Mouse (Mus musculus) skeletal muscle tissue, adult 2 months (tissue): ENCODE measurements around the gene Defb21.

Experiments
- DNase-seq: peaks from one replicate; pipeline ENCODE4 v3.0.0-alpha.2; 2012; ENCODE audit warnings: low read depth, low spot score

The Defb21 gene

GRCm38 (mm10) chr2:152572114-152572794 is at the start of gene Defb21:
Defb21 (plus strand) TSS chr2:152572744.
- DNase-seq: no peak

- DNase-seq: no peak
Observed at GRCm38 (mm10) chr2:152539944-152540710, 32.4 kb upstream of the Defb21 start, which contains the start of gene Defb29. Defb29 (minus strand) TSS chr2:152540098.

- no peak for DNase-seq
Observed at GRCm38 (mm10) chr2:152541979-152542378, 30.6 kb upstream of the Defb21 start.

- DNase-seq: no peak
Observed at GRCm38 (mm10) chr2:152542897-152543296, 29.6 kb upstream of the Defb21 start.

- DNase-seq: no peak
Observed at GRCm38 (mm10) chr2:152543478-152543877, 29.1 kb upstream of the Defb21 start.

GRCm38 (mm10) chr2:152544691-152545090 is 27.9 kb upstream of the Defb21 start:
- no peak for DNase-seq

- no peak for DNase-seq
Observed at GRCm38 (mm10) chr2:152548124-152548523, 24.4 kb upstream of the Defb21 start.

- no peak for DNase-seq
Observed at GRCm38 (mm10) chr2:152553774-152554423, 18.6 kb upstream of the Defb21 start.

- no peak for DNase-seq
Observed at GRCm38 (mm10) chr2:152556655-152557054, 15.9 kb upstream of the Defb21 start.

GRCm38 (mm10) chr2:152569038-152569437 is 3.5 kb upstream of the Defb21 start, which contains the start of gene Gm17416:
Gm17416 (plus strand) TSS chr2:152569338.
- DNase-seq: no peak

- no peak for DNase-seq
Observed at GRCm38 (mm10) chr2:152569881-152570280, 2.7 kb upstream of the Defb21 start.

GRCm38 (mm10) chr2:152570313-152570712 is 2.2 kb upstream of the Defb21 start:
- no peak for DNase-seq

GRCm38 (mm10) chr2:152573484-152573883 is 940 bp downstream of the Defb21 start:
- no peak for DNase-seq

GRCm38 (mm10) chr2:152580107-152580506 is 7.6 kb downstream of the Defb21 start, which contains the start of gene Defb19:
Defb19 (minus strand) TSS chr2:152580312.
- DNase-seq: no peak

GRCm38 (mm10) chr2:152580612-152581011 is 8.1 kb downstream of the Defb21 start:
- DNase-seq: no peak

- DNase-seq: no peak
Observed at GRCm38 (mm10) chr2:152586926-152587560, 14.5 kb downstream of the Defb21 start.

- DNase-seq: no peak
Observed at GRCm38 (mm10) chr2:152588450-152588849, 15.9 kb downstream of the Defb21 start.

GRCm38 (mm10) chr2:152589021-152589420 is 16.5 kb downstream of the Defb21 start:
- DNase-seq: no peak

GRCm38 (mm10) chr2:152599299-152599698 is 26.8 kb downstream of the Defb21 start, which contains the start of gene Defb45:
Defb45 (minus strand) TSS chr2:152599399.
- DNase-seq: no peak

- no peak for DNase-seq
Observed at GRCm38 (mm10) chr2:152600076-152600475, 27.5 kb downstream of the Defb21 start.

- DNase-seq: no peak
Observed at GRCm38 (mm10) chr2:152601275-152601960, 28.9 kb downstream of the Defb21 start.
